12 mouse cellular contexts compared by ENCODE assay signal in genomic region chr2:178154129-178154528, GRCm38 (mm10). TPM values are rescaled to one million over a fixed set of nuclear protein-coding genes. Genes with fewer than 3 reads are reported as not detected.
DNase-seq lines count a peak whose midpoint lies in the region; ATAC-seq and TF ChIP-seq lines count a peak whose summit lies in the region.
"Had no signal": no experiment of that assay in that cellular context is flagged by ENCODE, and none has a peak within 500 bp of the region (broad histone marks: within the 10 kb centered on the region; RNA-seq: fewer than 3 reads in every experiment).

No protein-coding gene starts in this region.

- H3K4me3 ChIP-seq in left cerebral cortex, adult 2 months = no peak overlapping the region
- H3K4me3 ChIP-seq in forebrain, embryonic 16.5 days (replicated peaks; ENCODE audit: low read length) = no peak overlapping the region
- no peak overlapping the region for H3K4me3 ChIP-seq in hindbrain, embryonic 15.5 days
- H3K4me3 ChIP-seq in olfactory bulb, adult 2 months (ENCODE audit: insufficient read depth, low read depth, low read length) = no peak overlapping the region
- no peak overlapping the region for H3K4me3 ChIP-seq in embryonic facial prominence, embryonic 10.5 days

- no peak for DNase-seq in left cerebral cortex, adult 2 months (ENCODE audit: extremely low spot score in 1 of 2, low spot score in 2 of 2)
- DNase-seq in left cerebral cortex, adult 11 months (ENCODE audit: low spot score) = no peak
- no peak for DNase-seq in adrenal gland, postnatal 10 days
- DNase-seq in embryonic facial prominence, embryonic 10.5 days (ENCODE audit: low spot score) = no peak
- DNase-seq: heart, postnatal 36 days; kidney, adult 2 months; lung, postnatal 14 days had no signal

- no peaks in the 10 kb centered on the region for H3K9me3 ChIP-seq in forebrain, embryonic 16.5 days (ENCODE audit: control insufficient read depth, low read length)
- no peaks in the 10 kb centered on the region for H3K9me3 ChIP-seq in hindbrain, embryonic 15.5 days
- no peaks in the 10 kb centered on the region for H3K9me3 ChIP-seq in embryonic facial prominence, embryonic 10.5 days

- H3K27me3 ChIP-seq in forebrain, embryonic 16.5 days (replicated peaks; ENCODE audit: control insufficient read depth, insufficient read depth, low read length) = no peaks in the 10 kb centered on the region
- no peaks in the 10 kb centered on the region for H3K27me3 ChIP-seq in hindbrain, embryonic 15.5 days
- H3K27me3 ChIP-seq in embryonic facial prominence, embryonic 10.5 days (replicated peaks; ENCODE audit: low read depth, poor library complexity, severe bottlenecking) = no peaks in the 10 kb centered on the region

- H3K9ac ChIP-seq in forebrain, embryonic 16.5 days (replicated peaks; ENCODE audit: low read depth, low read length) = 0 out of 2 replicates have a peak overlapping the region, but pooled peaks have one; percentile 5
- H3K9ac ChIP-seq in hindbrain, embryonic 15.5 days = no peak overlapping the region
- H3K9ac ChIP-seq: liver, embryonic 14.5 days had no signal

- no peaks in the 10 kb centered on the region for H3K36me3 ChIP-seq in forebrain, embryonic 16.5 days (ENCODE audit: control insufficient read depth, insufficient read depth)
- no peaks in the 10 kb centered on the region for H3K36me3 ChIP-seq in hindbrain, embryonic 15.5 days
- H3K36me3 ChIP-seq in embryonic facial prominence, embryonic 10.5 days (replicated peaks) = no peaks in the 10 kb centered on the region

- TF ChIP-seq CTCF in left cerebral cortex, adult 2 months (IDR thresholded peaks at IDR 0.05) = no peak; the same call in none of the 2 replicates
- no peak for TF ChIP-seq CTCF in olfactory bulb, adult 2 months (IDR thresholded peaks at IDR 0.05; ENCODE audit: insufficient read depth, low read depth, low read length)

- peak; percentile 14; the same call in 1 of the 2 replicates for ATAC-seq in forebrain, embryonic 16.5 days
- ATAC-seq in hindbrain, embryonic 15.5 days (ENCODE audit: low FRiP score, low read depth) = peak; percentile 1; the same call in 1 of the 2 replicates
- ATAC-seq: CD4-positive, CD25-positive, alpha-beta regulatory T cell, adult 4 months had no signal

- WGBS in forebrain, embryonic 16.5 days = 41% methylated on average over 5 of the region's 5 CpGs
- WGBS in hindbrain, embryonic 15.5 days = 31% methylated on average over 5 of the region's 5 CpGs
- WGBS in olfactory bulb, adult 2 months = 26% methylated on average over 5 of the region's 5 CpGs
- WGBS in embryonic facial prominence, embryonic 10.5 days = 41% methylated on average over 5 of the region's 5 CpGs

- H3K4me2 ChIP-seq in forebrain, embryonic 16.5 days (ENCODE audit: low read length) = no peak overlapping the region
- no peak overlapping the region for H3K4me2 ChIP-seq in hindbrain, embryonic 15.5 days

- peaks cover 13% of the 10 kb centered on the region for H3K4me1 ChIP-seq in forebrain, embryonic 16.5 days (replicated peaks; ENCODE audit: control insufficient read depth, insufficient read depth, low read length)
- peaks cover 28% of the 10 kb centered on the region for H3K4me1 ChIP-seq in hindbrain, embryonic 15.5 days (replicated peaks)
- H3K4me1 ChIP-seq in olfactory bulb, adult 2 months (ENCODE audit: control insufficient read depth, insufficient read depth, low read length) = peaks cover 53% of the 10 kb centered on the region
- H3K4me1 ChIP-seq in embryonic facial prominence, embryonic 10.5 days = peaks cover 12% of the 10 kb centered on the region

- peak overlapping the region; percentile 81 for H3K27ac ChIP-seq in left cerebral cortex, adult 2 months
- H3K27ac ChIP-seq in forebrain, embryonic 16.5 days (ENCODE audit: low read length) = peak overlapping the region; percentile 69
- peak overlapping the region; percentile 80 for H3K27ac ChIP-seq in hindbrain, embryonic 15.5 days (replicated peaks)
- peak overlapping the region; percentile 89 for H3K27ac ChIP-seq in olfactory bulb, adult 2 months (ENCODE audit: insufficient read depth, low read depth, low read length)
- H3K27ac ChIP-seq in embryonic facial prominence, embryonic 10.5 days (replicated peaks) = no peak overlapping the region
- H3K27ac ChIP-seq: liver, embryonic 14.5 days had no signal

- TF ChIP-seq POLR2A in olfactory bulb, adult 2 months (IDR thresholded peaks at IDR 0.05; ENCODE audit: insufficient read depth, low read depth, low read length) = no peak

- intact Hi-C loops in left cerebral cortex, adult 2 months (cut with DNase I) = no loop called here

RNA-seq across cellular contexts. Expression of gene Phactr3, which starts 35.4 kb away (rescaled TPM):
- total RNA-seq in left cerebral cortex, adult 2 months (2021) = 100 to 1,000 TPM; 143 to 156 TPM
- 59.8 and 71.8 TPM in 2 replicates for polyA plus RNA-seq in forebrain, embryonic 16.5 days (2015; fragmentation: Nextera tagmentation; extraction: Ambion mirVana)
- polyA plus RNA-seq in hindbrain, embryonic 15.5 days (2015; fragmentation: Nextera tagmentation; extraction: Ambion mirVana) = 53.7 and 54.8 TPM in 2 replicates
- not detected in 2 replicates for polyA plus RNA-seq in olfactory bulb, adult 2 months (2012; ENCODE audit: insufficient read depth, insufficient read length, low replicate concordance, missing spikeins)
- total RNA-seq in adrenal gland, postnatal 10 days (2021) = 1 to 10 TPM; 3.1 to 3.3 TPM
- 3.8 and 4.6 TPM in 2 replicates for polyA plus RNA-seq in embryonic facial prominence, embryonic 10.5 days (2016; fragmentation: Nextera tagmentation; extraction: Ambion mirVana)
